9 mouse cellular contexts compared by ENCODE assay signal in genomic region chr14:25805871-25806270, GRCm38 (mm10). TPM values are rescaled to one million over a fixed set of nuclear protein-coding genes. Genes with fewer than 3 reads are reported as not detected.
A peak's percentile ranks its signal among the peaks of the same experiment; 100 is the strongest.
DNase-seq lines count a peak whose midpoint lies in the region; ATAC-seq lines count a peak whose summit lies in the region.
"Had no signal": no experiment of that assay in that cellular context is flagged by ENCODE, and none has a peak within 500 bp of the region (broad histone marks: within the 10 kb centered on the region; RNA-seq: fewer than 3 reads in every experiment).

No protein-coding gene starts in this region.

- 40% methylated on average over 7 of the region's 7 CpGs for WGBS in limb, embryonic 12.5 days

- DNase-seq in cerebellum, adult 11-12 months, result peak; percentile 20
- DNase-seq in right cerebral cortex, adult 18-20 months, result peak; percentile 44
- DNase-seq in right cerebral cortex, postnatal 36 days (ENCODE audit: low spot score in 2 of 2), result no peak
- DNase-seq in kidney, adult 18-20 months, result peak; percentile 15
- no peak for DNase-seq in thymus, postnatal 4 days

- H3K27me3 ChIP-seq in limb, embryonic 12.5 days, result no peaks in the 10 kb centered on the region

- no peak for ATAC-seq in cerebellum, adult (ENCODE audit: insufficient number of reproducible peaks, low FRiP score, low TSS enrichment)
- ATAC-seq in limb, embryonic 12.5 days (ENCODE audit: insufficient number of reproducible peaks, insufficient read depth, low FRiP score, low TSS enrichment, low read depth), result 0 out of 2 replicates have a peak, but pooled peaks have one; percentile 17
- no peak for ATAC-seq in monocyte, adult 5-6 weeks (replicated peaks; ENCODE audit: insufficient number of reproducible peaks, low FRiP score, low TSS enrichment, poor library complexity, severe bottlenecking)

- no peak overlapping the region for H3K4me2 ChIP-seq in limb, embryonic 12.5 days
- H3K4me2 ChIP-seq: midbrain, embryonic 12.5 days had no signal

- 0 out of 2 replicates have a peak overlapping the region, but pooled peaks have one; percentile 46 for H3K27ac ChIP-seq in limb, embryonic 12.5 days
- H3K27ac ChIP-seq: midbrain, embryonic 12.5 days had no signal

- no peak overlapping the region for H3K9ac ChIP-seq in limb, embryonic 12.5 days (replicated peaks)
- H3K9ac ChIP-seq: midbrain, embryonic 12.5 days had no signal

- no peak overlapping the region for H3K4me3 ChIP-seq in limb, embryonic 12.5 days (replicated peaks)
- H3K4me3 ChIP-seq: midbrain, embryonic 12.5 days had no signal

- H3K9me3 ChIP-seq in limb, embryonic 12.5 days, result no peaks in the 10 kb centered on the region
- H3K9me3 ChIP-seq: midbrain, embryonic 12.5 days had no signal

- no peaks in the 10 kb centered on the region for H3K36me3 ChIP-seq in limb, embryonic 12.5 days
- H3K36me3 ChIP-seq: midbrain, embryonic 12.5 days had no signal

- H3K4me1 ChIP-seq in limb, embryonic 12.5 days (replicated peaks), result peaks cover 10% of the 10 kb centered on the region
- H3K4me1 ChIP-seq: midbrain, embryonic 12.5 days had no signal

RNA-seq across cellular contexts. Expression of gene Anxa11, which starts 36.1 kb away (rescaled TPM):
- 6.2 and 7.0 TPM in 2 replicates for polyA plus RNA-seq in limb, embryonic 12.5 days (2016; fragmentation: Nextera tagmentation; extraction: Ambion mirVana)
- total RNA-seq in monocyte, adult 5-6 weeks (2017), result 7.9 to 21.5 TPM (median 10.8 TPM) in 3 replicates

RNA-seq across cellular contexts. Expression of gene Zcchc24, which starts 37.0 kb away (rescaled TPM):
- polyA plus RNA-seq in limb, embryonic 12.5 days (2016; fragmentation: Nextera tagmentation; extraction: Ambion mirVana), result 28.6 and 32.6 TPM in 2 replicates
- 10.5 to 11.8 TPM (median 10.9 TPM) in 3 replicates for total RNA-seq in monocyte, adult 5-6 weeks (2017)

Comparison
In these comparisons a context has a peak if more than half of its experiments do, and no peak if none do; other contexts are left out.
1. DNase-seq: peak in cerebellum, adult 11-12 months (single experiment), right cerebral cortex, adult 18-20 months (single experiment) and kidney, adult 18-20 months (single experiment); none in right cerebral cortex, postnatal 36 days (0 of 2) and thymus, postnatal 4 days (single experiment).